Mouse (Mus musculus) liver, embryonic 11.5 days (tissue): ENCODE measurements around the gene Rasl11b. TPM values are rescaled to one million over a fixed set of nuclear protein-coding genes. Genes with fewer than 3 reads are reported as not detected.

ENCODE experiments used
- ATAC-seq: fragments of 200-750 bp; cut with Nextera tagmentation; replicated peaks from 2 replicates; pipeline ENCODE4 v1.8.0; 2017; ENCODE audit warnings: moderate number of reproducible peaks, mild to moderate bottlenecking, moderate TSS enrichment, moderate library complexity; ENCODE audit not compliant: low FRiP score
- DNase-seq: peaks from one replicate; pipeline ENCODE4 v3.0.0-alpha.2; 2017; ENCODE audit warnings: low spot score
- H3K27ac ChIP-seq: fragments of 300-500 bp; sonication (generic); 2 replicates; pipeline ENCODE4 v1.5.1; 2014; ENCODE audit warnings: mild to moderate bottlenecking, low read depth, low read length, control low read depth
- H3K27me3 ChIP-seq: fragments of 300-500 bp; sonication (generic); replicated peaks from 2 replicates; pipeline ENCODE4 v1.6.1; 2014; ENCODE audit warnings: low read length, mixed read lengths; ENCODE audit not compliant: control insufficient read depth, insufficient read depth
- H3K36me3 ChIP-seq: fragments of 300-500 bp; sonication (generic); 2 replicates; pipeline ENCODE4 v1.6.1; 2014; ENCODE audit warnings: mild to moderate bottlenecking, low read length, moderate library complexity, mixed read lengths; ENCODE audit not compliant: control insufficient read depth, insufficient read depth
- H3K4me1 ChIP-seq: fragments of 300-500 bp; sonication (generic); replicated peaks from 2 replicates; pipeline ENCODE4 v1.6.1; 2014; ENCODE audit warnings: low read length, mixed read lengths; ENCODE audit not compliant: control insufficient read depth, insufficient read depth
- H3K4me2 ChIP-seq: fragments of 300-500 bp; sonication (generic); 2 replicates; pipeline ENCODE4 v1.6.1; 2014; ENCODE audit warnings: mild to moderate bottlenecking, control low read depth, moderate library complexity
- H3K4me3 ChIP-seq: fragments of 300-500 bp; sonication (generic); 2 replicates; pipeline ENCODE4 v1.5.1; 2014; ENCODE audit warnings: low read depth, low read length, control low read depth
- H3K9ac ChIP-seq: fragments of 300-500 bp; sonication (generic); 2 replicates; pipeline ENCODE4 v1.6.1; 2014; ENCODE audit warnings: low read depth, low read length, control low read depth
- H3K9me3 ChIP-seq: fragments of 300-500 bp; sonication (generic); 2 replicates; pipeline ENCODE4 v1.6.1; 2016; ENCODE audit warnings: low read length, inconsistent platforms, mixed read lengths; ENCODE audit not compliant: control insufficient read depth
- WGBS: fragments of 180-500 bp; shearing (Covaris S2); extraction: QIAGEN DNeasy Blood & Tissue Kit; methylation state at CpG from one replicate; pipeline ENCODE4 v1.1.7; 2014; 5-methylcytosine and 5-hydroxymethylcytosine counted together
- polyA plus RNA-seq: library from polyadenylated mRNA; unstranded; fragments of >200 nt; fragmentation: Nextera tagmentation; extraction: Ambion mirVana; gene quantifications from 2 replicates; pipeline ENCODE4 v1.2.1, GENCODE M21; 2014

The Rasl11b gene
- polyA plus RNA-seq, 1 experiment from 2014 or later: 14.7 TPM

- Histone ChIP-seq H3K27me3 (no peaks in the 10 kb centered on the region), H3K27ac (no peak overlapping the region), H3K9ac (no peak overlapping the region), H3K9me3 (no peaks in the 10 kb centered on the region), H3K4me1 (no peaks in the 10 kb centered on the region; the same call in 1 of the 2 replicates), H3K4me2 (no peak overlapping the region), H3K36me3 (no peaks in the 10 kb centered on the region), H3K4me3 (no peak overlapping the region)
- no peak for ATAC-seq
- no peak for DNase-seq
- WGBS: 39% methylated on average over 7 of the region's 7 CpGs
Observed at GRCm38 (mm10) chr5:74208438-74208837, 13.4 kb downstream of the Rasl11b start.

GRCm38 (mm10) chr5:74209640-74210039 is 14.6 kb downstream of the Rasl11b start:
- Histone ChIP-seq H3K4me2 (no peak overlapping the region), H3K4me1 (no peaks in the 10 kb centered on the region; the same call in 1 of the 2 replicates), H3K9ac (no peak overlapping the region), H3K36me3 (no peaks in the 10 kb centered on the region), H3K27ac (no peak overlapping the region), H3K4me3 (no peak overlapping the region), H3K27me3 (no peaks in the 10 kb centered on the region), H3K9me3 (no peaks in the 10 kb centered on the region)
- no peak for DNase-seq
- no peak for ATAC-seq
- WGBS: 64% methylated on average over 4 of the region's 4 CpGs

GRCm38 (mm10) chr5:74211346-74211745 is 16.3 kb downstream of the Rasl11b start:
- H3K9ac ChIP-seq: no peak overlapping the region

GRCm38 (mm10) chr5:74214501-74215110 is 19.5 kb downstream of the Rasl11b start:
- no peak overlapping the region for H3K4me3 ChIP-seq
- H3K4me2 ChIP-seq: no peak overlapping the region
- DNase-seq (no peak), ATAC-seq (no peak)
- no peaks in the 10 kb centered on the region for H3K36me3 ChIP-seq
- WGBS: 34% methylated on average over 6 of the region's 7 CpGs
- no peaks in the 10 kb centered on the region for H3K4me1 ChIP-seq
- H3K9ac ChIP-seq: no peak overlapping the region
- H3K9me3 ChIP-seq: no peaks in the 10 kb centered on the region
- no peak overlapping the region for H3K27ac ChIP-seq
- no peaks in the 10 kb centered on the region for H3K27me3 ChIP-seq

More at GRCm38 (mm10) chr5:74211346-74211745, 16.3 kb downstream of the Rasl11b start:
- Histone ChIP-seq H3K9me3 (no peaks in the 10 kb centered on the region), H3K4me2 (no peak overlapping the region), H3K36me3 (no peaks in the 10 kb centered on the region), H3K27me3 (no peaks in the 10 kb centered on the region), H3K4me1 (no peaks in the 10 kb centered on the region; the same call in 1 of the 2 replicates), H3K4me3 (no peak overlapping the region), H3K27ac (no peak overlapping the region)
- ATAC-seq (no peak), DNase-seq (no peak)
- 61% methylated on average over 11 of the region's 11 CpGs for WGBS

GRCm38 (mm10) chr5:74215125-74215524 is 20.0 kb downstream of the Rasl11b start:
- H3K4me2 ChIP-seq: no peak overlapping the region
- no peaks in the 10 kb centered on the region for H3K36me3 ChIP-seq
- no peaks in the 10 kb centered on the region for H3K4me1 ChIP-seq
- H3K9me3 ChIP-seq: no peaks in the 10 kb centered on the region
- H3K27ac ChIP-seq: no peak overlapping the region
- DNase-seq (no peak), ATAC-seq (no peak)
- H3K9ac ChIP-seq: no peak overlapping the region
- 62% methylated on average over 4 of the region's 4 CpGs for WGBS
- no peak overlapping the region for H3K4me3 ChIP-seq
- H3K27me3 ChIP-seq: no peaks in the 10 kb centered on the region

- Histone ChIP-seq H3K36me3 (no peaks in the 10 kb centered on the region), H3K9ac (no peak overlapping the region), H3K27ac (no peak overlapping the region), H3K9me3 (no peaks in the 10 kb centered on the region), H3K4me3 (no peak overlapping the region), H3K4me2 (no peak overlapping the region), H3K4me1 (no peaks in the 10 kb centered on the region), H3K27me3 (no peaks in the 10 kb centered on the region)
- DNase-seq (no peak), ATAC-seq (no peak)
- 80% methylated on average over 4 of the region's 4 CpGs for WGBS
Observed at GRCm38 (mm10) chr5:74218524-74218923, 23.4 kb downstream of the Rasl11b start.

- no peaks in the 10 kb centered on the region for H3K27me3 ChIP-seq
- no peaks in the 10 kb centered on the region for H3K9me3 ChIP-seq
- no peak overlapping the region for H3K4me3 ChIP-seq
- DNase-seq: no peak
- H3K36me3 ChIP-seq: no peaks in the 10 kb centered on the region
- 92% methylated on average over 4 of the region's 4 CpGs for WGBS
- H3K9ac ChIP-seq: no peak overlapping the region
- H3K4me2 ChIP-seq: no peak overlapping the region
- H3K27ac ChIP-seq: no peak overlapping the region
- no peaks in the 10 kb centered on the region for H3K4me1 ChIP-seq
- no peak for ATAC-seq
Observed at GRCm38 (mm10) chr5:74222626-74223025, 27.5 kb downstream of the Rasl11b start.

GRCm38 (mm10) chr5:74224480-74224879 is 29.4 kb downstream of the Rasl11b start:
- Histone ChIP-seq H3K9ac (no peak overlapping the region), H3K9me3 (no peaks in the 10 kb centered on the region), H3K27ac (no peak overlapping the region), H3K4me2 (no peak overlapping the region), H3K27me3 (no peaks in the 10 kb centered on the region), H3K4me3 (no peak overlapping the region), H3K4me1 (no peaks in the 10 kb centered on the region), H3K36me3 (no peaks in the 10 kb centered on the region)
- DNase-seq (no peak), ATAC-seq (no peak)
- 88% methylated on average over 6 of the region's 6 CpGs for WGBS

GRCm38 (mm10) chr5:74226183-74226582 is 31.1 kb downstream of the Rasl11b start:
- Histone ChIP-seq H3K9me3 (no peaks in the 10 kb centered on the region), H3K4me1 (peaks cover 5% of the 10 kb centered on the region), H3K4me2 (no peak overlapping the region), H3K27ac (no peak overlapping the region), H3K36me3 (no peaks in the 10 kb centered on the region), H3K4me3 (no peak overlapping the region), H3K27me3 (no peaks in the 10 kb centered on the region), H3K9ac (no peak overlapping the region)
- ATAC-seq: no peak
- DNase-seq: no peak
- 88% methylated on average over 5 of the region's 5 CpGs for WGBS
